Mouse (Mus musculus) effector memory CD4-positive, alpha-beta T cell, adult 5 months (primary cell): ENCODE measurements around the gene Krtap6-2. TPM values are rescaled to one million over a fixed set of nuclear protein-coding genes. Genes with fewer than 3 reads are reported as not detected.

Source experiments
- polyA plus RNA-seq: library from polyadenylated mRNA; unstranded; fragments of 100-300 nt; shearing (Covaris generic); gene quantifications from one replicate; pipeline ENCODE4 v1.2.1, GENCODE M21; 2017

Krtap6-2 gene
- polyA plus RNA-seq = not detected

DNA sequence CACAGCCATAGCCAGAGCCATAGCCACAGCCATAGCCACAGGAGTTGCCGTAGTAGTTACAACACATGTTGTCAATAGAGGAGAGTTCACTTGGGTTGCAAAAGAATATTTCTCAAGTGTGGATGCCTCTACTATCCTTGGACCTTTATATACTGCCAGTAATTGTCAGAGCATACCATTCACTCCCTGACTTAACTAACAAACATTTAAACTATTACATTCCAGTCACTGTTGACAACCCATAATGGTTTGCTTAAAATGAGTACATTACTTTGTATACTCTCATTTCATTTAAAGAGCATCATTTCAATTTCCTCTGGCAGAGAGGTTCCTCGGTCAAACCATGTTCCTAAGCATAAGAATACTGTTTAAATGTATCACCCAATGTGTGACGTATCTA is at the start of gene Krtap6-2:
TSS of gene Krtap6-2 (minus strand) at position 101 of the 400 bp plus-strand sequence.

DNA sequence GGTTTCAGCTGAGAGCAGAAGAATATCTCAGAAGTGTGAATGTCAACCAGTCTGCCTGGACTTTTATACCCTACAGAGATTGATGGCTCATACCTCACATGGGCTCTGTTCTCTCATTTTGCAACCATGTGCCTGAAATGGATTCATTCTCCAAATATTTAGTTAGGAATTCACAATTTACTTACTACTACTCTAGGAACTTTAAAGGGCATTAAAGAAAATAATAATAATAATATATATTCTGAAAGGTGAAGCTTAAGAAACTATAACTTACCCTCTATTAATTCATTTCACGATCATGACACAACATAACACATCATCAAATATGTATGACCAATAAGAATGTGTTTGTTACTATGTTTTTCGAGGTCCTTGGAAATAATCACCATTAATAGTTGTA is 16.1 kb downstream of the Krtap6-2 start, which contains the start of gene Krtap21-1:
TSS of gene Krtap21-1 (minus strand) at position 101 of the 400 bp plus-strand sequence.

Other genes with a start within 250 kb of the Krtap6-2 start
- not detected for gene 1110057P08Rik, start 245.4 kb downstream of the Krtap6-2 start, polyA plus RNA-seq
- not detected for gene Krtap20-2, start 214.2 kb downstream of the Krtap6-2 start, polyA plus RNA-seq
- not detected for gene Krtap21-1, start 16.2 kb downstream of the Krtap6-2 start, polyA plus RNA-seq
- gene Krtap8-1, start 67.8 kb upstream of the Krtap6-2 start, polyA plus RNA-seq = not detected
- not detected for gene Krtap7-1, start 88.2 kb upstream of the Krtap6-2 start, polyA plus RNA-seq
- gene Krtap11-1, start 151.1 kb upstream of the Krtap6-2 start, polyA plus RNA-seq = not detected